7 mouse cellular contexts compared by ENCODE assay signal in the genomic region with DNA sequence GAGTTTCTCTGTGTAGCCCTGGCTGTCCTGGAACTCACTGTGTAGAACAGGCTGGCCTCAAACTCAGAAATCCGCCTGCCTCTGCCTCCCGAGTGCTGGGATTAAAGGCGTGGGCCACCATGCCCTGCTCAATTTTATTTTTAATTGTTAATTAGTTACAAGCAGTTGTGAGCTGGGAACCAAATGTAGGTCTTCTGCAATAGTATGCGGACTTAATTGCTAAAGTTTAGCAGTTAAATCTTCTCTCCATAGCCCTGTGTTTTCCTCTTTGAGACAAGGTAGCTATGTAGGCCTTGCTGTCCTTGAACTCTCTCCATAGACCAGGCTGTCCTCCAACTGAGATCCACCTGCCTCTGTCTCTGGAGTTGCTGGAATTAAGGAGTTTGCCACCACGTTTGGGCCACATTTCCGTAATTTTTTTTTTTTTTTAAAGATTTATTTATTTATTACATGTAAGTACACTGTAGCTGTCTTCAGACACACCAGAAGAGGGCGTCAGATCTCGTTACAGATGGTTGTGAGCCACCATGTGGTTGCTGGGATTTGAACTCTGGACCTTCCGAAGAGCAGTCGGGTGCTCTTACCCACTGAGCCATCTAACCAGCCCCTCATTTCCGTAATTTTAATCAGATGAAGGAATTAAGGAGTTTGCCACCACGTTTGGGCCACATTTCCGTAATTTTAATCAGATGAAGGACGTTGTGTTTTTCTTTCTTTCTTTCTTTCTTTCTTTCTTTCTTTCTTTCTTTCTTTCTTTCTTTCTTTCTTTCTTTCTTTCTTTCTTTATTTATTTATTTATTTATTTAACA. TPM values are rescaled to one million over a fixed set of nuclear protein-coding genes. Genes with fewer than 3 reads are reported as not detected.
DNase-seq lines count a peak whose midpoint lies in the region; ATAC-seq and TF ChIP-seq lines count a peak whose summit lies in the region.
"Not testable (repeated sequence)": the region's sequence is repeated elsewhere in the genome, so short reads cannot be mapped to it uniquely, and the experiment has no call there.

No protein-coding gene starts in this region.

- H3K4me2 ChIP-seq in forebrain, postnatal 0 days (ENCODE audit: low read depth): peak overlapping the region; percentile 61; the same call in 1 of the 2 replicates
- peak overlapping the region; percentile 53; the same call in 1 of the 2 replicates for H3K4me2 ChIP-seq in heart, embryonic 16.5 days (ENCODE audit: low read depth, low read length)
- H3K4me2 ChIP-seq in intestine, embryonic 15.5 days (replicated peaks): peak overlapping the region; percentile 67
- peak overlapping the region; percentile 51 for H3K4me2 ChIP-seq in limb, embryonic 15.5 days
- H3K4me2 ChIP-seq in lung, postnatal 0 days (replicated peaks; ENCODE audit: low read depth, low read length): 0 out of 2 replicates have a peak overlapping the region, but pooled peaks have one; percentile 78
- peak overlapping the region; percentile 66 for H3K4me2 ChIP-seq in neural tube, embryonic 12.5 days (replicated peaks)

- peak overlapping the region; percentile 88; the same call in 1 of the 2 replicates for H3K27ac ChIP-seq in forebrain, postnatal 0 days (ENCODE audit: low read depth, low read length)
- not testable (repeated sequence) for H3K27ac ChIP-seq in heart, embryonic 16.5 days (ENCODE audit: low read length); intestine, embryonic 15.5 days; limb, embryonic 15.5 days; lung, postnatal 0 days (ENCODE audit: low read length); neural tube, embryonic 12.5 days

- DNase-seq in cerebellum, adult 9-11 months: peak; percentile 26
- DNase-seq in forebrain, postnatal 0 days; lung, postnatal 0 days (ENCODE audit: low spot score): not testable (repeated sequence)

- not testable (repeated sequence) for TF ChIP-seq EP300 in lung, postnatal 0 days (IDR thresholded peaks at IDR 0.05)

- H3K4me1 ChIP-seq in forebrain, postnatal 0 days (ENCODE audit: insufficient read depth); neural tube, embryonic 12.5 days: not testable (repeated sequence)
- H3K4me1 ChIP-seq in heart, embryonic 16.5 days (ENCODE audit: control insufficient read depth, insufficient read depth, low read length): peaks cover 29% of the 10 kb centered on the region
- H3K4me1 ChIP-seq in intestine, embryonic 15.5 days (replicated peaks): peaks cover 12% of the 10 kb centered on the region
- peaks cover 18% of the 10 kb centered on the region; the same call in 1 of the 2 replicates for H3K4me1 ChIP-seq in limb, embryonic 15.5 days
- H3K4me1 ChIP-seq in lung, postnatal 0 days (ENCODE audit: insufficient read depth, low read depth, low read length): peaks cover 11% of the 10 kb centered on the region

- not testable (repeated sequence) for H3K9me3 ChIP-seq in forebrain, postnatal 0 days (ENCODE audit: low read length); heart, embryonic 16.5 days (replicated peaks; ENCODE audit: control insufficient read depth, low read length); intestine, embryonic 15.5 days; limb, embryonic 15.5 days; lung, postnatal 0 days (ENCODE audit: low read length); neural tube, embryonic 12.5 days

- not testable (repeated sequence) for H3K27me3 ChIP-seq in forebrain, postnatal 0 days (ENCODE audit: insufficient read depth, low read length); heart, embryonic 16.5 days (ENCODE audit: control insufficient read depth, insufficient read depth, low read length); intestine, embryonic 15.5 days (replicated peaks); limb, embryonic 15.5 days; lung, postnatal 0 days (replicated peaks; ENCODE audit: insufficient read depth, low read length); neural tube, embryonic 12.5 days (replicated peaks)

- 0 out of 2 replicates have a peak overlapping the region, but pooled peaks have one; percentile 78 for H3K9ac ChIP-seq in forebrain, postnatal 0 days
- H3K9ac ChIP-seq in heart, embryonic 16.5 days (ENCODE audit: low read length); intestine, embryonic 15.5 days; limb, embryonic 15.5 days; lung, postnatal 0 days (replicated peaks; ENCODE audit: low read depth); neural tube, embryonic 12.5 days: not testable (repeated sequence)

- not testable (repeated sequence) for ATAC-seq in forebrain, postnatal 0 days; heart, embryonic 16.5 days (replicated peaks; ENCODE audit: extremely low read depth, insufficient read depth, low FRiP score); limb, embryonic 15.5 days (ENCODE audit: insufficient number of reproducible peaks, low FRiP score, low TSS enrichment, low read depth); lung, postnatal 0 days; neural tube, embryonic 12.5 days (ENCODE audit: low FRiP score, low read depth)
- peak; percentile 20; the same call in 1 of the 2 replicates for ATAC-seq in intestine, embryonic 15.5 days

- H3K4me3 ChIP-seq in forebrain, postnatal 0 days (ENCODE audit: low read depth, low read length); heart, embryonic 16.5 days (ENCODE audit: low read length); lung, postnatal 0 days (ENCODE audit: low read depth, low read length); neural tube, embryonic 12.5 days: not testable (repeated sequence)
- H3K4me3 ChIP-seq in intestine, embryonic 15.5 days (replicated peaks): 0 out of 2 replicates have a peak overlapping the region, but pooled peaks have one; percentile 72
- H3K4me3 ChIP-seq in limb, embryonic 15.5 days: peak overlapping the region; percentile 74

- not testable (repeated sequence) for H3K36me3 ChIP-seq in forebrain, postnatal 0 days (ENCODE audit: insufficient read depth); heart, embryonic 16.5 days (ENCODE audit: control insufficient read depth, insufficient read depth); intestine, embryonic 15.5 days; lung, postnatal 0 days (ENCODE audit: insufficient read depth, low read length); neural tube, embryonic 12.5 days
- H3K36me3 ChIP-seq in limb, embryonic 15.5 days: peaks cover 12% of the 10 kb centered on the region; the same call in 1 of the 2 replicates

- WGBS in forebrain, postnatal 0 days: 55% methylated on average over 14 of the region's 14 CpGs
- 54% methylated on average over 14 of the region's 14 CpGs for WGBS in heart, embryonic 16.5 days
- 58% methylated on average over 14 of the region's 14 CpGs for WGBS in intestine, embryonic 15.5 days
- 55% methylated on average over 14 of the region's 14 CpGs for WGBS in limb, embryonic 15.5 days
- 47% methylated on average over 14 of the region's 14 CpGs for WGBS in lung, postnatal 0 days
- 61% methylated on average over 14 of the region's 14 CpGs for WGBS in neural tube, embryonic 12.5 days

- TF ChIP-seq CTCF in forebrain, postnatal 0 days (IDR thresholded peaks at IDR 0.05; ENCODE audit: low read depth): not testable (repeated sequence)
- 0 out of 2 replicates have a peak, but pooled peaks have one; percentile 4 for TF ChIP-seq CTCF in lung, postnatal 0 days (IDR thresholded peaks at IDR 0.05)

RNA-seq across cellular contexts. Expression of gene Lsm10, which starts 0.6 kb away (rescaled TPM):
- total RNA-seq in forebrain, postnatal 0 days (2014; rRNA removed): 36.1 and 37.1 TPM in 2 replicates
- 54.5 and 59.5 TPM in 2 replicates for polyA plus RNA-seq in forebrain, postnatal 0 days (2015; fragmentation: Nextera tagmentation; extraction: Ambion mirVana)
- 41.7 and 47.2 TPM in 2 replicates for polyA plus RNA-seq in heart, embryonic 16.5 days (2015; fragmentation: Nextera tagmentation; extraction: Ambion mirVana)
- polyA plus RNA-seq in intestine, embryonic 15.5 days (2015; fragmentation: Nextera tagmentation; extraction: Ambion mirVana): 55.3 TPM in 2 replicates
- polyA plus RNA-seq in limb, embryonic 15.5 days (2015; fragmentation: Nextera tagmentation; extraction: Ambion mirVana): 50.1 and 51.2 TPM in 2 replicates
- 62.2 and 64.1 TPM in 2 replicates for polyA plus RNA-seq in lung, postnatal 0 days (2015; fragmentation: Nextera tagmentation; extraction: Ambion mirVana)
- polyA plus RNA-seq in neural tube, embryonic 12.5 days (2016; fragmentation: Nextera tagmentation; extraction: Ambion mirVana): 38.8 and 38.9 TPM in 2 replicates

RNA-seq across cellular contexts. Expression of gene Stk40, which starts 7.9 kb away (rescaled TPM):
- total RNA-seq in forebrain, postnatal 0 days (2014; rRNA removed): 11.7 and 19.6 TPM in 2 replicates
- polyA plus RNA-seq in forebrain, postnatal 0 days (2015; fragmentation: Nextera tagmentation; extraction: Ambion mirVana): 13.3 and 14.9 TPM in 2 replicates
- polyA plus RNA-seq in heart, embryonic 16.5 days (2015; fragmentation: Nextera tagmentation; extraction: Ambion mirVana): 24.5 and 26.6 TPM in 2 replicates
- 29.5 and 32.1 TPM in 2 replicates for polyA plus RNA-seq in intestine, embryonic 15.5 days (2015; fragmentation: Nextera tagmentation; extraction: Ambion mirVana)
- 32.4 and 35.4 TPM in 2 replicates for polyA plus RNA-seq in limb, embryonic 15.5 days (2015; fragmentation: Nextera tagmentation; extraction: Ambion mirVana)
- 26.7 and 30.6 TPM in 2 replicates for polyA plus RNA-seq in lung, postnatal 0 days (2015; fragmentation: Nextera tagmentation; extraction: Ambion mirVana)
- 46.2 and 49.4 TPM in 2 replicates for polyA plus RNA-seq in neural tube, embryonic 12.5 days (2016; fragmentation: Nextera tagmentation; extraction: Ambion mirVana)

RNA-seq across cellular contexts. Expression of gene Oscp1, which starts 37.5 kb away (rescaled TPM):
- 30.8 and 32.8 TPM in 2 replicates for total RNA-seq in forebrain, postnatal 0 days (2014; rRNA removed)
- 37.4 and 43.7 TPM in 2 replicates for polyA plus RNA-seq in forebrain, postnatal 0 days (2015; fragmentation: Nextera tagmentation; extraction: Ambion mirVana)
- 7.4 and 8.3 TPM in 2 replicates for polyA plus RNA-seq in heart, embryonic 16.5 days (2015; fragmentation: Nextera tagmentation; extraction: Ambion mirVana)
- polyA plus RNA-seq in intestine, embryonic 15.5 days (2015; fragmentation: Nextera tagmentation; extraction: Ambion mirVana): 8.9 and 11.0 TPM in 2 replicates
- polyA plus RNA-seq in limb, embryonic 15.5 days (2015; fragmentation: Nextera tagmentation; extraction: Ambion mirVana): 11.5 TPM in 2 replicates
- 11.8 and 12.3 TPM in 2 replicates for polyA plus RNA-seq in lung, postnatal 0 days (2015; fragmentation: Nextera tagmentation; extraction: Ambion mirVana)
- polyA plus RNA-seq in neural tube, embryonic 12.5 days (2016; fragmentation: Nextera tagmentation; extraction: Ambion mirVana): 23.7 and 24.1 TPM in 2 replicates

RNA-seq across cellular contexts. Expression of gene Mrps15, which starts 49.1 kb away (rescaled TPM):
- 52.1 and 58.2 TPM in 2 replicates for total RNA-seq in forebrain, postnatal 0 days (2014; rRNA removed)
- polyA plus RNA-seq in forebrain, postnatal 0 days (2015; fragmentation: Nextera tagmentation; extraction: Ambion mirVana): 116 and 120 TPM in 2 replicates
- 128 and 133 TPM in 2 replicates for polyA plus RNA-seq in heart, embryonic 16.5 days (2015; fragmentation: Nextera tagmentation; extraction: Ambion mirVana)
- polyA plus RNA-seq in intestine, embryonic 15.5 days (2015; fragmentation: Nextera tagmentation; extraction: Ambion mirVana): 142 and 166 TPM in 2 replicates
- polyA plus RNA-seq in limb, embryonic 15.5 days (2015; fragmentation: Nextera tagmentation; extraction: Ambion mirVana): 125 and 130 TPM in 2 replicates
- 63.5 and 74.9 TPM in 2 replicates for polyA plus RNA-seq in lung, postnatal 0 days (2015; fragmentation: Nextera tagmentation; extraction: Ambion mirVana)
- 131 and 135 TPM in 2 replicates for polyA plus RNA-seq in neural tube, embryonic 12.5 days (2016; fragmentation: Nextera tagmentation; extraction: Ambion mirVana)

RNA-seq across cellular contexts. Expression of gene Eva1b, which starts 51.7 kb away (rescaled TPM):
- 12.9 and 14.4 TPM in 2 replicates for total RNA-seq in forebrain, postnatal 0 days (2014; rRNA removed)
- polyA plus RNA-seq in forebrain, postnatal 0 days (2015; fragmentation: Nextera tagmentation; extraction: Ambion mirVana): 10.6 and 12.6 TPM in 2 replicates
- 29.5 TPM in 2 replicates for polyA plus RNA-seq in heart, embryonic 16.5 days (2015; fragmentation: Nextera tagmentation; extraction: Ambion mirVana)
- 41.8 and 44.6 TPM in 2 replicates for polyA plus RNA-seq in intestine, embryonic 15.5 days (2015; fragmentation: Nextera tagmentation; extraction: Ambion mirVana)
- 81.0 and 86.3 TPM in 2 replicates for polyA plus RNA-seq in limb, embryonic 15.5 days (2015; fragmentation: Nextera tagmentation; extraction: Ambion mirVana)
- 151 TPM in 2 replicates for polyA plus RNA-seq in lung, postnatal 0 days (2015; fragmentation: Nextera tagmentation; extraction: Ambion mirVana)
- 28.7 and 33.5 TPM in 2 replicates for polyA plus RNA-seq in neural tube, embryonic 12.5 days (2016; fragmentation: Nextera tagmentation; extraction: Ambion mirVana)
